9 mouse cellular contexts compared by ENCODE assay signal in the genomic region with DNA sequence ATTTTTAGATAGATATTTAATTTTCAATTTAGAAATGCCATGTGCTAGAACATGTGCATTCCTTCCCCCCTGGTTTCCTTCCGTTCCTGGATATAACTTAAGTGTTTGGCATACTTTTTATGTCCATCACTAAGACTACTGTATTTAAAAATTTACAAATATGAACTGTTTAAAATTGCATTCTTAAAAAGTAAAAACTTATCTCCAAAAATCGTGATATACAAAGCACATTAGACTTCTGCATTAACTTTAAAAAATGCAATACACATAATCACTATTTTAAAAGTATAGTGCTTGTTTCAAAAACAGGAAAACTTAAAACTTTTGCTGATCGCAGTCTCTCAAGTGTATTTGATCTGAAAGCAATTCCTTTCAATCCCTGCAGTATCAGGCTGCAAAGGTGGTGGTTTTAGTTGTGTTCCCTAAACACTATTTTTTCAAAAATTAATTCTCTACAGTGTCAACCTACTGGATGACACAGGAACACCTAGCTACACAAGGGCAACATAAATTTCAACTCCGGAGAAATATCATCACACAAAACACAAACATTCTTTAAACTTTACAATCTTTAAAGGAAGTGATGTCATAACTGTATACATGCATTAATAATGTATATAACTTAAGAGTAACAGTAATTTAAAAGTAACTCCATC. TPM values are rescaled to one million over a fixed set of nuclear protein-coding genes. Genes with fewer than 3 reads are reported as not detected.
DNase-seq lines count a peak whose midpoint lies in the region; ATAC-seq and TF ChIP-seq lines count a peak whose summit lies in the region.
"Had no signal": no experiment of that assay in that cellular context is flagged by ENCODE, and none has a peak within 500 bp of the region (broad histone marks: within the 10 kb centered on the region; RNA-seq: fewer than 3 reads in every experiment).

No protein-coding gene starts in this region.

- no peak for DNase-seq in heart, postnatal 25 days (ENCODE audit: low spot score)
- DNase-seq in G1E (ENCODE audit: low spot score) = no peak
- DNase-seq in hindbrain, embryonic 11.5 days (ENCODE audit: low spot score) = no peak
- DNase-seq in thymus, adult 18-20 months = no peak
- no peak for DNase-seq in spleen, adult 18-20 months
- DNase-seq in kidney, adult 8-10 months = no peak

- H3K4me3 ChIP-seq in heart, embryonic 13.5 days = peak overlapping the region; percentile 54
- peak overlapping the region; percentile 68 for H3K4me3 ChIP-seq in G1E (ENCODE audit: low read depth, low read length)
- H3K4me3 ChIP-seq in hindbrain, embryonic 11.5 days (ENCODE audit: low read depth, low read length) = peak overlapping the region; percentile 41
- H3K4me3 ChIP-seq in midbrain, embryonic 12.5 days = peak overlapping the region; percentile 49

- intact Hi-C loops in heart, postnatal 25 days (cut with DNase I) = no loop called here

- peak overlapping the region; percentile 96 for H3K27ac ChIP-seq in heart, embryonic 13.5 days (replicated peaks)
- H3K27ac ChIP-seq in hindbrain, embryonic 11.5 days (ENCODE audit: low read depth, low read length) = peak overlapping the region; percentile 91
- peak overlapping the region; percentile 96 for H3K27ac ChIP-seq in midbrain, embryonic 12.5 days (replicated peaks)

- H3K9ac ChIP-seq in heart, embryonic 13.5 days = peak overlapping the region; percentile 90
- peak overlapping the region; percentile 58 for H3K9ac ChIP-seq in hindbrain, embryonic 11.5 days (ENCODE audit: low read depth, low read length)
- H3K9ac ChIP-seq in midbrain, embryonic 12.5 days (replicated peaks) = peak overlapping the region; percentile 59

- WGBS in heart, embryonic 13.5 days = 6% methylated on average over 4 of the region's 4 CpGs
- WGBS in hindbrain, embryonic 11.5 days = 23% methylated on average over 4 of the region's 4 CpGs
- 18% methylated on average over 4 of the region's 4 CpGs for WGBS in midbrain, embryonic 12.5 days

- H3K36me3 ChIP-seq in heart, embryonic 13.5 days = peaks cover 28% of the 10 kb centered on the region
- peaks cover 26% of the 10 kb centered on the region for H3K36me3 ChIP-seq in G1E (replicated peaks)
- H3K36me3 ChIP-seq in hindbrain, embryonic 11.5 days (ENCODE audit: control insufficient read depth, insufficient read depth, low read length) = no peaks in the 10 kb centered on the region
- H3K36me3 ChIP-seq in midbrain, embryonic 12.5 days = peaks cover 10% of the 10 kb centered on the region; the same call in 1 of the 2 replicates

- no peak for ATAC-seq in heart, embryonic 13.5 days (ENCODE audit: extremely low read depth, insufficient number of reproducible peaks, low FRiP score, low TSS enrichment)
- no peak for ATAC-seq in G1E (ENCODE audit: extremely low read depth, insufficient number of reproducible peaks, low FRiP score, poor library complexity, severe bottlenecking)
- ATAC-seq in hindbrain, embryonic 11.5 days (ENCODE audit: low FRiP score) = no peak; the same call in 1 of the 2 replicates
- ATAC-seq in midbrain, embryonic 12.5 days (ENCODE audit: low FRiP score, low read depth) = no peak

- no peak for TF ChIP-seq CTCF in G1E (IDR thresholded peaks at IDR 0.05; ENCODE audit: low read depth, low read length)

- no peaks in the 10 kb centered on the region for H3K9me3 ChIP-seq in heart, embryonic 13.5 days
- no peaks in the 10 kb centered on the region for H3K9me3 ChIP-seq in G1E (replicated peaks)
- H3K9me3 ChIP-seq in hindbrain, embryonic 11.5 days (ENCODE audit: control insufficient read depth, low read length) = no peaks in the 10 kb centered on the region
- H3K9me3 ChIP-seq in midbrain, embryonic 12.5 days = no peaks in the 10 kb centered on the region

- H3K4me1 ChIP-seq in heart, embryonic 13.5 days = peaks cover 39% of the 10 kb centered on the region
- H3K4me1 ChIP-seq in G1E (ENCODE audit: insufficient read depth, low read depth, low read length) = peaks cover 28% of the 10 kb centered on the region
- H3K4me1 ChIP-seq in hindbrain, embryonic 11.5 days (replicated peaks; ENCODE audit: control insufficient read depth, insufficient read depth, low read length) = no peaks in the 10 kb centered on the region; the same call in 1 of the 2 replicates
- H3K4me1 ChIP-seq in midbrain, embryonic 12.5 days = peaks cover 29% of the 10 kb centered on the region

- peak overlapping the region; percentile 86 for H3K4me2 ChIP-seq in heart, embryonic 13.5 days
- H3K4me2 ChIP-seq in hindbrain, embryonic 11.5 days (replicated peaks; ENCODE audit: low read depth, low read length) = peak overlapping the region; percentile 52
- H3K4me2 ChIP-seq in midbrain, embryonic 12.5 days (replicated peaks) = peak overlapping the region; percentile 66

- no peaks in the 10 kb centered on the region for H3K27me3 ChIP-seq in heart, embryonic 13.5 days (replicated peaks)
- no peaks in the 10 kb centered on the region for H3K27me3 ChIP-seq in G1E (ENCODE audit: insufficient read depth, low read length)
- no peaks in the 10 kb centered on the region for H3K27me3 ChIP-seq in hindbrain, embryonic 11.5 days (ENCODE audit: control insufficient read depth, insufficient read depth, low read length)
- H3K27me3 ChIP-seq in midbrain, embryonic 12.5 days = no peaks in the 10 kb centered on the region
- H3K27me3 ChIP-seq: Patski had no signal

RNA-seq across cellular contexts. Expression of a gene that starts 3.1 kb away (rescaled TPM):
- polyA plus RNA-seq in heart, embryonic 13.5 days (2015; fragmentation: Nextera tagmentation; extraction: Ambion mirVana) = 31.3 and 34.1 TPM in 2 replicates
- total RNA-seq in heart, postnatal 25 days (2021) = 10 to 100 TPM; 40.4 to 41.2 TPM
- total RNA-seq in G1E (2014; fragmentation: Nextera tagmentation) (217 and 257 TPM in 2 replicates), G1E (2017) (83.7 and 125 TPM in 2 replicates)
- polyA plus RNA-seq in G1E (2012) = 57.8 and 76.7 TPM in 2 replicates
- polyA plus RNA-seq in hindbrain, embryonic 11.5 days (2014; fragmentation: Nextera tagmentation; extraction: Ambion mirVana) = 45.4 and 64.4 TPM in 2 replicates
- polyA plus RNA-seq in midbrain, embryonic 12.5 days (2016; fragmentation: Nextera tagmentation; extraction: Ambion mirVana) = 54.8 and 61.4 TPM in 2 replicates
